Mouse (Mus musculus) forebrain, embryonic 14.5 days (tissue): ENCODE data around the gene Cyp2b23. TPM values are rescaled to one million over a fixed set of nuclear protein-coding genes. Genes with fewer than 3 reads are reported as not detected.

ENCODE experiments used
- polyA plus RNA-seq: library from polyadenylated mRNA; unstranded; fragments of >200 nt; fragmentation: Nextera tagmentation; extraction: Ambion mirVana; gene quantifications from 2 replicates; pipeline ENCODE4 v1.2.1, GENCODE M21; 2014

The Cyp2b23 gene
- polyA plus RNA-seq, 1 experiment from 2014 or later, result not detected

Other genes starting within 250 kb of the Cyp2b23 start
- not detected in 2 replicates for gene Nlrp9a, start 151.4 kb downstream of the Cyp2b23 start, polyA plus RNA-seq
- not detected in 2 replicates for gene Vmn1r185, start 68.0 kb downstream of the Cyp2b23 start, polyA plus RNA-seq
- 0.22 and 0.25 TPM in 2 replicates for gene Cyp2b19, start 70.7 kb upstream of the Cyp2b23 start, polyA plus RNA-seq
- not detected in 2 replicates for gene Cyp2g1, start 122.5 kb upstream of the Cyp2b23 start, polyA plus RNA-seq
- gene Cyp2a5, start 148.9 kb upstream of the Cyp2b23 start, polyA plus RNA-seq, result 0.15 and 0.37 TPM in 2 replicates